Mouse (Mus musculus): ENCODE data around the gene Zfp423.

GRCm38 (mm10) chr8:87959320-87959920, at the start of gene Zfp423:
- no peak for TF ChIP-seq CTCF (IDR thresholded peaks at IDR 0.05; ENCODE audit: borderline replicate concordance, control insufficient read depth, extremely low read depth, insufficient read depth, low read length, poor library complexity)
- no peak for TF ChIP-seq POLR2A (IDR thresholded peaks at IDR 0.05; ENCODE audit: control insufficient read depth, extremely low read depth, insufficient read depth, low read length, poor library complexity)
